Mouse (Mus musculus): ENCODE results near the gene Pld3. TPM values are rescaled to one million over a fixed set of nuclear protein-coding genes. Genes with fewer than 3 reads are reported as not detected.

Pld3 gene
- total and polyA plus RNA-seq, 3 experiments, result 11.1 to 22.8 TPM; not detected in 1

DNA sequence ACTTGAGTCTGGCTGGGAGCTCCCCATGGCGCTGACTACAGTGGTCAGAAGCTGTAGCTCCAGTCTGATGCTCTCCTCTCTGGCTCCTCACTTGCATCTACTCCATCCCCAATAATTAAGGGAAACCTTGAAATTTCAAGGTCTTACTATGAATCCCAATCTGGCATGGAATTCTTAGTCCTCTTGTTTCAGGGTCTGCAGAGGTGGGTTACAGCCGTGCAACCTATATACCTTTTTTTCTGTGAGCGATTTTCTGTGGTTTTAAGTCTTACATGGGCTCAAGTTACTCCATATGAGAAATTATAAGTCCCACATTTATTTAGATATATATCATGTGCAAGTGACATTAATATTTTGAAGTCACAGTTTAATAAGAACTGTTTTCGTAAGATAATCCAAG lies 37.1 kb upstream of the Pld3 start:
- Histone ChIP-seq H3K4me1 (ENCODE audit: control insufficient read depth in 1 of 2, insufficient read depth in 2 of 2, low read length in 2 of 2) (peaks cover 0 to 11% of the 10 kb centered on the region in 2 experiments; a peak in 2 of 4 replicates), H3K4me3 (ENCODE audit: control insufficient read depth in 1 of 2, insufficient read depth in 1 of 2, low read depth in 2 of 2, low read length in 2 of 2) (no peak overlapping the region), H3K9ac (ENCODE audit: control insufficient read depth, low read depth, low read length, poor library complexity, severe bottlenecking) (no peak overlapping the region), H3K27me3 (ENCODE audit: control insufficient read depth in 1 of 2, insufficient read depth in 2 of 2, low read length in 2 of 2) (no peaks in the 10 kb centered on the region), H3K36me3 (ENCODE audit: control insufficient read depth in 1 of 2, insufficient read depth in 2 of 2, low read length in 2 of 2) (peaks cover 0 to 6% of the 10 kb centered on the region in 2 experiments; a peak in 1 of 4 replicates), H3K9me3 (replicated peaks; ENCODE audit: insufficient read depth, low read length) (no peaks in the 10 kb centered on the region), H3K27ac (ENCODE audit: control insufficient read depth, low read depth, low read length) (no peak overlapping the region), H3K79me2 (ENCODE audit: control insufficient read depth, insufficient read depth, low read length, poor library complexity) (peaks cover 33% of the 10 kb centered on the region)
- TF ChIP-seq ZC3H11A (IDR thresholded peaks at IDR 0.05; ENCODE audit: low read depth, low read length) (no peak), NRF1 (IDR thresholded peaks at IDR 0.05; ENCODE audit: insufficient read depth, low read depth, low read length, poor library complexity, severe bottlenecking) (no peak), UBTF (IDR thresholded peaks at IDR 0.05; ENCODE audit: borderline replicate concordance, insufficient read depth, low read depth, low read length) (no peak), CTCF (IDR thresholded peaks at IDR 0.05 in 2 of 3, conservative IDR thresholded peaks at IDR 0.05 in 1 of 3; ENCODE audit: control insufficient read depth in 1 of 3, insufficient read depth in 1 of 3, low read depth in 2 of 3, low read length in 3 of 3, poor library complexity in 1 of 3, severe bottlenecking in 1 of 3) (no peak), SIN3A (IDR thresholded peaks at IDR 0.05; ENCODE audit: low read length) (no peak), KAT2A (conservative IDR thresholded peaks at IDR 0.05; ENCODE audit: low read depth, low read length) (no peak), POLR2AphosphoS2 (IDR thresholded peaks at IDR 0.05; ENCODE audit: low read length) (no peak), USF1 (IDR thresholded peaks at IDR 0.05; ENCODE audit: low read depth, low read length) (no peak)
- DNase-seq (ENCODE audit: low read depth, low spot score), result no peak

DNA sequence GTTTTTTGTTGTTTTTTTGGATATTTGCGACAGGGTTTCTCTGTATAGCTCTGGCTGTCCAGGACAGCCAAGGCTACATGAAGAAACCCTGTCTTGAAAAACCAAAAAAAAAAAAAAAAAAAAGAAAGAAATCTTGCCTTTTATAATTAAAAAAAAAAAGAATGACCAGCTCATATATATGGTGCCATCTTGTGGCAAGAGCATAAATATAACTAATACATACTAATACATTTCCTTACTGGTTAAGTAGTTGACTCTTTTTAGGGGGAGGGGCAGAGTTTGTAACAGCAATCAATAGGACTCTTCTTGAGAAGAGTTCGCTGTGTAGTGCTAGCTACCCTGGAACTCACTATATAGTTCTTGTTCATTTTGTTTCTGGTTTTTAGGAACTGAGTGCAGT lies 34.7 kb upstream of the Pld3 start:
- Histone ChIP-seq H3K4me3 (ENCODE audit: control insufficient read depth in 1 of 2, insufficient read depth in 1 of 2, low read depth in 2 of 2, low read length in 2 of 2) (no peak overlapping the region), H3K79me2 (ENCODE audit: control insufficient read depth, insufficient read depth, low read length, poor library complexity) (peaks cover 9% of the 10 kb centered on the region), H3K27ac (ENCODE audit: control insufficient read depth, low read depth, low read length) (no peak overlapping the region), H3K9me3 (replicated peaks; ENCODE audit: insufficient read depth, low read length) (no peaks in the 10 kb centered on the region), H3K4me1 (ENCODE audit: control insufficient read depth in 1 of 2, insufficient read depth in 2 of 2, low read length in 2 of 2) (peaks cover 0 to under 1% of the 10 kb centered on the region in 2 experiments; a peak in 2 of 4 replicates), H3K9ac (ENCODE audit: control insufficient read depth, low read depth, low read length, poor library complexity, severe bottlenecking) (no peak overlapping the region), H3K36me3 (ENCODE audit: control insufficient read depth in 1 of 2, insufficient read depth in 2 of 2, low read length in 2 of 2) (no peaks in the 10 kb centered on the region), H3K27me3 (ENCODE audit: control insufficient read depth in 1 of 2, insufficient read depth in 2 of 2, low read length in 2 of 2) (no peaks in the 10 kb centered on the region)
- DNase-seq (ENCODE audit: low read depth, low spot score), result peak; percentile 36
- TF ChIP-seq POLR2A (IDR thresholded peaks at IDR 0.05; ENCODE audit: control insufficient read depth in 1 of 2, insufficient read depth in 1 of 2, low read depth in 1 of 2, low read length in 2 of 2, poor library complexity in 1 of 2) (no peak), ZMIZ1 (IDR thresholded peaks at IDR 0.05; ENCODE audit: low read depth, low read length) (no peak), CHD1 (IDR thresholded peaks at IDR 0.05; ENCODE audit: low read depth, low read length) (no peak), CTCF (IDR thresholded peaks at IDR 0.05 in 2 of 3, conservative IDR thresholded peaks at IDR 0.05 in 1 of 3; ENCODE audit: control insufficient read depth in 1 of 3, insufficient read depth in 1 of 3, low read depth in 2 of 3, low read length in 3 of 3, poor library complexity in 1 of 3, severe bottlenecking in 1 of 3) (peak in 1 of 3 experiments; percentile 44; a peak in 2 of 6 replicates), ZKSCAN1 (IDR thresholded peaks at IDR 0.05; ENCODE audit: low read depth, low read length) (no peak), MAFK (IDR thresholded peaks at IDR 0.05; ENCODE audit: borderline replicate concordance, low read depth, low read length) (no peak), GABPA (IDR thresholded peaks at IDR 0.05; ENCODE audit: low read depth, low read length) (no peak), EP300 (IDR thresholded peaks at IDR 0.05; ENCODE audit: low read depth in 1 of 2, low read length in 2 of 2) (no peak), TBP (IDR thresholded peaks at IDR 0.05; ENCODE audit: low read depth, low read length) (no peak), E2F4 (IDR thresholded peaks at IDR 0.05; ENCODE audit: borderline replicate concordance, low read depth, low read length) (no peak), TCF12 (IDR thresholded peaks at IDR 0.05; ENCODE audit: low read depth, low read length) (no peak), TAL1 (IDR thresholded peaks at IDR 0.05; ENCODE audit: low read length) (no peak), CHD2 (IDR thresholded peaks at IDR 0.05; ENCODE audit: low read length) (no peak), UBTF (IDR thresholded peaks at IDR 0.05; ENCODE audit: borderline replicate concordance, insufficient read depth, low read depth, low read length) (no peak), MAX (IDR thresholded peaks at IDR 0.05; ENCODE audit: low read length) (no peak), ZNF384 (IDR thresholded peaks at IDR 0.05; ENCODE audit: low read depth, low read length) (peak; percentile 93), BHLHE40 (IDR thresholded peaks at IDR 0.05; ENCODE audit: borderline replicate concordance, low read depth, low read length) (no peak), HCFC1 (IDR thresholded peaks at IDR 0.05; ENCODE audit: low read depth, low read length) (no peak), NRF1 (IDR thresholded peaks at IDR 0.05; ENCODE audit: insufficient read depth, low read depth, low read length, poor library complexity, severe bottlenecking) (no peak), MEF2A (IDR thresholded peaks at IDR 0.05; ENCODE audit: extremely low read depth, insufficient replicate concordance, low read depth, low read length, poor library complexity, severe bottlenecking) (no peak), SIN3A (IDR thresholded peaks at IDR 0.05; ENCODE audit: low read length) (no peak), GATA1 (IDR thresholded peaks at IDR 0.05; ENCODE audit: low read depth, low read length) (no peak), ZC3H11A (IDR thresholded peaks at IDR 0.05; ENCODE audit: low read depth, low read length) (peak; percentile 25; the same call in 1 of the 2 replicates), POLR2AphosphoS5 (IDR thresholded peaks at IDR 0.05; ENCODE audit: borderline replicate concordance, low read depth, low read length) (no peak), MYC (IDR thresholded peaks at IDR 0.05; ENCODE audit: low read depth, low read length) (no peak), MYB (IDR thresholded peaks at IDR 0.05; ENCODE audit: low read depth, low read length) (no peak), POLR2AphosphoS2 (IDR thresholded peaks at IDR 0.05; ENCODE audit: low read length) (no peak), JUND (IDR thresholded peaks at IDR 0.05; ENCODE audit: low read depth, low read length) (no peak)
